Mouse (Mus musculus): ENCODE data around the gene Ccdc149. TPM values are rescaled to one million over a fixed set of nuclear protein-coding genes. Genes with fewer than 3 reads are reported as not detected.

The Ccdc149 gene
- polyA plus RNA-seq, 1 experiment from 2014 or later = 0.89 TPM

- Histone ChIP-seq H3K4me3 (ENCODE audit: low read depth, low read length) (no peak overlapping the region), H3K36me3 (replicated peaks; ENCODE audit: insufficient read depth, low read length) (no peaks in the 10 kb centered on the region)
- 76% methylated on average over 16 of the region's 16 CpGs for WGBS (ENCODE audit: insufficient replicate concordance)
Observed at GRCm38 (mm10) chr5:52391471-52391870, 79.8 kb downstream of the Ccdc149 start.

DNA sequence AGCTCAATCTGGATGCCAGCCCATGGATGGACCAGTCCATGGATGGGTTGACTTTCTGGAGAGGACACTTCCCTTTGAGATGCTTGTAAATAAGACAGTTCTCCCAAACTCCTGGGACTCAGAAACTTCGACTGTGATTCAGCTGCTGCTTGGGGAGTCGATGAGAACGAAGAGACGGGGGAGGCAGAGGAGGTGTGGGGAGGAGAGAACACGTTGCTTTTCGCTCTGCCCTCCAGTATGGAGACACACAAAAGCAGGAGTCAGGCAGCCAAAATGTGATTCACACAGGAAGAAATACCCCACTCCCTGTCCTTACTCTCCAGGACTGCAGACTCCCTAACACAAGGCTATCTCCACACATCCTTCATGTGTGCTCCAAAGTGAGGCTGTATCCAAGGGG, 80.9 kb downstream of the Ccdc149 start:
- H3K9me3 ChIP-seq (ENCODE audit: low read length) = no peaks in the 10 kb centered on the region
- no peaks in the 10 kb centered on the region for H3K36me3 ChIP-seq (replicated peaks; ENCODE audit: insufficient read depth, low read length)
- DNase-seq = no peak
- no peak overlapping the region for H3K4me3 ChIP-seq (ENCODE audit: low read depth, low read length)
- no peaks in the 10 kb centered on the region for H3K4me1 ChIP-seq (ENCODE audit: insufficient read depth)
- no peak overlapping the region for H3K9ac ChIP-seq (replicated peaks)
- H3K4me2 ChIP-seq (ENCODE audit: low read depth, low read length) = no peak overlapping the region
- H3K27me3 ChIP-seq (ENCODE audit: insufficient read depth, low read length) = no peaks in the 10 kb centered on the region
- WGBS (ENCODE audit: insufficient replicate concordance) = 76% methylated on average over 6 of the region's 6 CpGs
- no peak for TF ChIP-seq EP300 (IDR thresholded peaks at IDR 0.05; ENCODE audit: low read depth)
- no peak for TF ChIP-seq CTCF (IDR thresholded peaks at IDR 0.05; ENCODE audit: low read depth)
- no peak for ATAC-seq
- H3K27ac ChIP-seq (ENCODE audit: low read depth) = no peak overlapping the region

More at GRCm38 (mm10) chr5:52391471-52391870, 79.8 kb downstream of the Ccdc149 start:
- H3K4me1 ChIP-seq (ENCODE audit: insufficient read depth) = no peaks in the 10 kb centered on the region
- TF ChIP-seq CTCF (IDR thresholded peaks at IDR 0.05; ENCODE audit: low read depth) (no peak), EP300 (IDR thresholded peaks at IDR 0.05; ENCODE audit: low read depth) (no peak)
- no peak overlapping the region for H3K9ac ChIP-seq (replicated peaks)
- ATAC-seq = no peak
- H3K9me3 ChIP-seq (ENCODE audit: low read length) = no peaks in the 10 kb centered on the region
- H3K4me2 ChIP-seq (ENCODE audit: low read depth, low read length) = no peak overlapping the region
- H3K27ac ChIP-seq (ENCODE audit: low read depth) = no peak overlapping the region
- H3K27me3 ChIP-seq (ENCODE audit: insufficient read depth, low read length) = no peaks in the 10 kb centered on the region
- DNase-seq = no peak

DNA sequence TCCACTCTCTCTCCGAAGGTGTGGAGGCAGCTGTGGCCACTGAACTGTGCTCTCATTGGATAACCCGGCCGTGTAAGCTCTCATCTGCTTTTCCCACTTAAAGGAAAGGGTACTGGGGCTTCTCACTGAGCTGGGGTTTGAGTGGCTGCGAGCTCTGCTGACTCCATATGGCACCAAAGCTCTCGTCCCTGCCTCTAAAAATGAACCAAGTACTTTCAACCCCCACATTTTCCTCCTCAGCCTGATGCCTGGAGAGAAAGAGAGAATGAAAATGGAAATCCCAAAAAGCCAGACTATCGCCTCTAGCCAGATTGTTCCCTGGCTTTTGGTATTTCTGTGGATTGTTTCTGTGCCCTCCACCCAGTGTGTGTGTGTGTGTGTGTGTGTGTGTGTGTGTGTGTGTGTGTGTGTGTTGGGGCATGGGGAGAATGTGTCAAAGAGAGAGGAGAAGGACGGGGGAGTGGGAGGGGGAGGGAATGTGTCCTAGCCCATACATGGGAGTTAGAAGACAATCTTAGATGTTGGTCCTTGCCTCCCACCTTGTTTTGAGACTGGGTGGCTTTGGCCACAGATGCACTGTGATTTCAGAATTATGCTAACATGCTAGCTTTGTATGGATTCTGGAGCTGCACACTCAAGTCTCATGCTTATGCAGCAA, 83.1 kb downstream of the Ccdc149 start:
- Histone ChIP-seq H3K4me3 (ENCODE audit: low read depth, low read length) (no peak overlapping the region), H3K9me3 (ENCODE audit: low read length) (no peaks in the 10 kb centered on the region), H3K27me3 (ENCODE audit: insufficient read depth, low read length) (no peaks in the 10 kb centered on the region), H3K36me3 (replicated peaks; ENCODE audit: insufficient read depth, low read length) (no peaks in the 10 kb centered on the region), H3K4me1 (ENCODE audit: insufficient read depth) (no peaks in the 10 kb centered on the region), H3K9ac (replicated peaks) (no peak overlapping the region), H3K4me2 (ENCODE audit: low read depth, low read length) (no peak overlapping the region), H3K27ac (ENCODE audit: low read depth) (no peak overlapping the region)
- WGBS (ENCODE audit: insufficient replicate concordance) = 73% methylated on average over 7 of the region's 7 CpGs
- DNase-seq = no peak
- no peak for ATAC-seq
- no peak for TF ChIP-seq CTCF (IDR thresholded peaks at IDR 0.05; ENCODE audit: low read depth)
- TF ChIP-seq EP300 (IDR thresholded peaks at IDR 0.05; ENCODE audit: low read depth) = no peak

- no peak overlapping the region for H3K27ac ChIP-seq (ENCODE audit: low read depth)
- no peak overlapping the region for H3K9ac ChIP-seq (replicated peaks)
- no peak overlapping the region for H3K4me3 ChIP-seq (ENCODE audit: low read depth, low read length)
- DNase-seq = no peak
- H3K36me3 ChIP-seq (replicated peaks; ENCODE audit: insufficient read depth, low read length) = no peaks in the 10 kb centered on the region
- H3K4me2 ChIP-seq (ENCODE audit: low read depth, low read length) = no peak overlapping the region
- TF ChIP-seq CTCF (IDR thresholded peaks at IDR 0.05; ENCODE audit: low read depth) (no peak), EP300 (IDR thresholded peaks at IDR 0.05; ENCODE audit: low read depth) (no peak)
- 75% methylated on average over 2 of the region's 2 CpGs for WGBS (ENCODE audit: insufficient replicate concordance)
- no peaks in the 10 kb centered on the region for H3K27me3 ChIP-seq (ENCODE audit: insufficient read depth, low read length)
- H3K4me1 ChIP-seq (ENCODE audit: insufficient read depth) = no peaks in the 10 kb centered on the region
- ATAC-seq = no peak
- no peaks in the 10 kb centered on the region for H3K9me3 ChIP-seq (ENCODE audit: low read length)
Observed at GRCm38 (mm10) chr5:52386016-52386415, 85.3 kb downstream of the Ccdc149 start.

GRCm38 (mm10) chr5:52383748-52384147, 87.6 kb downstream of the Ccdc149 start:
- Histone ChIP-seq H3K9ac (replicated peaks) (no peak overlapping the region), H3K27ac (ENCODE audit: low read depth) (no peak overlapping the region), H3K4me3 (ENCODE audit: low read depth, low read length) (no peak overlapping the region), H3K4me1 (ENCODE audit: insufficient read depth) (no peaks in the 10 kb centered on the region), H3K36me3 (replicated peaks; ENCODE audit: insufficient read depth, low read length) (no peaks in the 10 kb centered on the region), H3K4me2 (ENCODE audit: low read depth, low read length) (no peak overlapping the region), H3K9me3 (ENCODE audit: low read length) (no peaks in the 10 kb centered on the region), H3K27me3 (ENCODE audit: insufficient read depth, low read length) (no peaks in the 10 kb centered on the region)
- ATAC-seq = no peak
- TF ChIP-seq EP300 (IDR thresholded peaks at IDR 0.05; ENCODE audit: low read depth) (no peak), CTCF (IDR thresholded peaks at IDR 0.05; ENCODE audit: low read depth) (no peak)
- DNase-seq = no peak
- WGBS (ENCODE audit: insufficient replicate concordance) = 77% methylated on average over 5 of the region's 5 CpGs

DNA sequence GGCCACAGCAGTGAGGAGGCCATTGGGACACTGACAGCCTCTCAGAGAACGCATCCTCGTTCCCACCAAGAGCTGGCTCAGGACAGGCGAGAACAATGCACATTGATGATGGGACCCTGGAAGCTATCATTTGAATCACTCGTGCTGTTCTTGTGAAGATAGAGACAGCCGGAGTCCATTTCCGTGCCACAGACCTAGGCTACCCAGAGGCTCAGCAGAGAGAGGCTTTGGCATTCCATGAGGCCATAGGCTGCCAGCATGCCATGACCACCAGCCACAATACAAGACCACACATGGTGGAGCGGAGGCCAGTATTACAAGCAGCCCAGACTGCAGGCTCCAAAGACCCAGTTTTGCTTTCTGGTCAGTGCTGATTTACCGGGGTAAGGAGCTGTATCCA, 88.5 kb downstream of the Ccdc149 start:
- Histone ChIP-seq H3K36me3 (replicated peaks; ENCODE audit: insufficient read depth, low read length) (no peaks in the 10 kb centered on the region), H3K4me2 (ENCODE audit: low read depth, low read length) (no peak overlapping the region), H3K27ac (ENCODE audit: low read depth) (no peak overlapping the region), H3K27me3 (ENCODE audit: insufficient read depth, low read length) (no peaks in the 10 kb centered on the region), H3K4me1 (ENCODE audit: insufficient read depth) (no peaks in the 10 kb centered on the region), H3K4me3 (ENCODE audit: low read depth, low read length) (no peak overlapping the region), H3K9me3 (ENCODE audit: low read length) (no peaks in the 10 kb centered on the region), H3K9ac (replicated peaks) (no peak overlapping the region)
- DNase-seq = no peak
- WGBS (ENCODE audit: insufficient replicate concordance) = 80% methylated on average over 8 of the region's 8 CpGs
- TF ChIP-seq EP300 (IDR thresholded peaks at IDR 0.05; ENCODE audit: low read depth) (no peak), CTCF (IDR thresholded peaks at IDR 0.05; ENCODE audit: low read depth) (no peak)
- no peak for ATAC-seq

Measured in liver, postnatal 0 days (tissue).